Mouse (Mus musculus) CH12.LX (cell line): ENCODE measurements around the gene Fastkd5.

Source experiments
- CHD1 ChIP-seq: IDR thresholded peaks from 2 replicates; pipeline ENCODE4 v1.6.1; 2012; ENCODE audit warnings: low read depth, low read length, improper control_type of control experiment, inconsistent platforms
- CTCF ChIP-seq, 2 experiments: IDR thresholded peaks in 1 of 2; conservative IDR thresholded peaks in 1 of 2; 2 replicates each; pipeline ENCODE4 v1.5.1; 2011 to 2012; ENCODE audit warnings: low read depth in 2 of 2, low read length in 2 of 2, improper control_type of control experiment in 1 of 2, inconsistent platforms in 1 of 2, mild to moderate bottlenecking in 1 of 2, moderate library complexity in 1 of 2
- EP300 ChIP-seq: IDR thresholded peaks from 2 replicates; pipeline ENCODE4 v1.6.1; 2011; ENCODE audit warnings: low read length, improper control_type of control experiment
- ETS1 ChIP-seq: conservative IDR thresholded peaks from 2 replicates; pipeline ENCODE4 v1.6.1; 2012; ENCODE audit warnings: low read depth, mild to moderate bottlenecking, inconsistent platforms, low read length, improper control_type of control experiment, moderate library complexity
- GABPA ChIP-seq: IDR thresholded peaks from 2 replicates; pipeline ENCODE4 v1.6.1; 2012; ENCODE audit warnings: low read depth, low read length, improper control_type of control experiment, inconsistent platforms; ENCODE audit not compliant: insufficient replicate concordance
- HCFC1 ChIP-seq: IDR thresholded peaks from 2 replicates; pipeline ENCODE4 v1.6.1; 2012; ENCODE audit warnings: low read depth, mild to moderate bottlenecking, inconsistent platforms, low read length, improper control_type of control experiment
- KAT2A ChIP-seq: IDR thresholded peaks from 2 replicates; pipeline ENCODE4 v1.6.1; 2012; ENCODE audit warnings: low read length, improper control_type of control experiment, inconsistent platforms; ENCODE audit not compliant: insufficient replicate concordance
- NRF1 ChIP-seq: IDR thresholded peaks from 2 replicates; pipeline ENCODE4 v1.6.1; 2014; ENCODE audit warnings: low read depth, mild to moderate bottlenecking, inconsistent platforms, low read length, improper control_type of control experiment, moderate library complexity
- POLR2A ChIP-seq: IDR thresholded peaks from 2 replicates; pipeline ENCODE4 v1.6.1; 2011; ENCODE audit warnings: low read depth, mild to moderate bottlenecking, improper control_type of control experiment, low read length
- RAD21 ChIP-seq: IDR thresholded peaks from 2 replicates; pipeline ENCODE4 v1.6.1; 2011; ENCODE audit warnings: low read depth, mild to moderate bottlenecking, low read length, improper control_type of control experiment, moderate library complexity
- SMC3 ChIP-seq: IDR thresholded peaks from 2 replicates; pipeline ENCODE4 v1.6.1; 2011; ENCODE audit warnings: low read depth, low read length, improper control_type of control experiment

GRCm38 (mm10) chr2:130602195-130602594, 27.6 kb downstream of the Fastkd5 start:
- no peak for TF ChIP-seq GABPA
- TF ChIP-seq KAT2A, result no peak
- no peak for TF ChIP-seq CHD1
- no peak for TF ChIP-seq POLR2A
- no peak for TF ChIP-seq ETS1
- TF ChIP-seq CTCF (conservative IDR thresholded peaks at IDR 0.05 in 1 of 2, IDR thresholded peaks at IDR 0.05 in 1 of 2; ENCODE audit: low read depth in 2 of 2, low read length in 2 of 2), result no peak
- TF ChIP-seq NRF1, result no peak
- TF ChIP-seq SMC3, result no peak
- TF ChIP-seq EP300, result no peak
- TF ChIP-seq HCFC1, result no peak
- no peak for TF ChIP-seq RAD21
